Mouse (Mus musculus) layer of hippocampus, adult 9-11 months (tissue): ENCODE data around the gene Sez6l.
A peak's percentile ranks its signal among the peaks of the same experiment; 100 is the strongest.

Source experiments
- DNase-seq: peaks from one replicate; pipeline ENCODE4 v3.0.0; 2022

The Sez6l gene

DNA sequence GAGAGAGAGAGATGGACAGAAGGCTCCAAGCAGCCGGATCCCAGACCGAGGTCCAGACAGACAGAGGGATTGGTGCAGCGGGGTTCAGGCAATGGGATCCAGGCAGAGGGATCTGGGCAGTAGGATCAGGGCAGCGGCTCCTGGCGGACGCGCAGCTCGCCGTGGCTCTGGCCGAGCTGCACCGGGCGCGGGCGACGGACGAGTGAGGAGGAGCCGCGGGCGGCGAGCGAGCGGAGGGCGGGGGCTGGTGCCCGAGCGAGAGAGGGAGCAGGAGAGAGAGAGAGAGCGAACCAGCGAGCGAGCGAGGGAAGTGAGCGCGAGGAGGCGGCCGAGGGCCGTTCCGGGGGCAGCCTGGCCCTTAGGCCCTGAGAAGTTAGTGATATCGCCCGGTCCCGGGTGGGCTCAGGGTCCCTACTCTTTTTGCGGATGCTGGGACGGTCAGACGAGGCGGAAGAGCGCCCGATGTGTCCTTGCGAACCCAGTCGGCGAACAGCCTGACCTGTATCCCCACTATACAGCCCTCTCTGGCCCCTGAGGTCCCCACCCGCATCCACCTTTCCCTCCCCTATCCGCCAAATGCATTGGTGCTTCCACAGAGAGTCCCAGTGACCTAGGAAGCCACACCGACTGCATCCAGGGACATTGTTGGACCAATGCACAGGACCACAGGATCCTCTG lies at the start of gene Sez6l:
Gene Sez6l (minus strand): TSS at position 193 of the 678 bp plus-strand sequence.
- DNase-seq, result peak; percentile 77

DNA sequence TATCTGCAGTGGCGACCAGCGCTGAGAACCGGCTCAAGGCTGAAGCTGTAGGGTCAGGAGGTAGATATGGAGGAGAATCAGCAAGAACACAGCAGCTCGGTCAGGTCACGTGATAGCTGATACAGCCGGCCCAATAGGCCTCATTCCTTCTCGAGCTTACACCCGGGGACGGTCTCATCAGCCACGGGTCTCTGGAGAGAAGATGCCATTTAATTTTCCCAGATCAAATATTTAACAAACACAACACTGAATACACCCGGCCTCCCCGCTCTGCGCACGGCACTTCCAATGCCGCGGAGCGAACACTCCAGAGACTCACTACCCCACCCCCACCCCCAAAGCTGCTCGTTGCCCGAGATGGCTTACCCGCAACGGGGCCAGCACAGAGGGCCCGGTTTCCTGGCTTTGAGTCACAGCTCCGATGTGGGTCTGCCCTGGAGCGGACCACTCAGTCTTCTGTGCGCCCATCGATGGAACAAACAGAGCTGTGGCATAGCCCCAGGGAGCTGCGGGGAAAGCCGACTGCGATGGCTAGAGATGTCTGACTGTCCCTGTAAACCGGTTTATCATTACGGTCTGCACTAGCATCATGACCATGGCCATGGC lies 48.7 kb upstream of the Sez6l start:
- no peak for DNase-seq

DNA sequence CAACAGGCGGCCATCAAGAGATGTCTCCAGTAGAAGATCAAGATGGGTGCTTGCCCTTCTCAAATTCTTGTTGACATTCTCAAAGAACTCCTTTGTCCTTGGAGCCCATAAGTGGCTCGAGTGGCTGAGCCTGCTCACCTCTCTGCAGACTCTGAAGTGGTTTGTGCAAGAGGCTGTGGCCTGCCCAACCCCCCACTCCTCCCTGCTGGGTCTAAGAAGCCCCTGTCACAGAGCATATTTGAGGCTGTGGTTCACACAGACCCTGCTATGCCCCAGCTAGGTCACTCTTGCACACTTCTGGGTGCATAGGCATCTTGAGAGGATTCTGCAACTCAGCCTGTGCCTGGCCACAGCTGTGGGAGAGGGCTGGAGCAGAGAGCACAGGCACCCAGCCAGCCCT lies 46.0 kb upstream of the Sez6l start:
- DNase-seq, result no peak

DNA sequence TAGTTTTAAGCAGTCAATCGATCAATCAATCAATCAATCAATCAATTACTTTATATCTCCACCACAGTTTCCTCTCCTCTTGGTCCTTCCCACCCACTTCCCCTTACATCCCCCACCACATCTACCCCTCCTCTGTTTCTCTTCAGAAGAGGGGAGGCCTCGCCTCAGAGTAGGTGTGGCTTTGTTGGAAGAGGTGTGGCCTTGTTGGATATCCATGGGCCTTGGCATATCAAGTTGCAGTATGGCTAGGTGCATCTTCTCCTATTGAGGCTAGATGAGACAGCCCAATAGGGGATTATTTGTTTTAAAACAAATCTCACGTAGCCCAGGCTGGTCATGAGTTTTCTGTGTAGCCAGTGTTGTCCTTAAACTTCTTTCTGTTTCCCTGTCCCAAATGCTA lies 43.3 kb upstream of the Sez6l start:
- DNase-seq, result no peak

DNA sequence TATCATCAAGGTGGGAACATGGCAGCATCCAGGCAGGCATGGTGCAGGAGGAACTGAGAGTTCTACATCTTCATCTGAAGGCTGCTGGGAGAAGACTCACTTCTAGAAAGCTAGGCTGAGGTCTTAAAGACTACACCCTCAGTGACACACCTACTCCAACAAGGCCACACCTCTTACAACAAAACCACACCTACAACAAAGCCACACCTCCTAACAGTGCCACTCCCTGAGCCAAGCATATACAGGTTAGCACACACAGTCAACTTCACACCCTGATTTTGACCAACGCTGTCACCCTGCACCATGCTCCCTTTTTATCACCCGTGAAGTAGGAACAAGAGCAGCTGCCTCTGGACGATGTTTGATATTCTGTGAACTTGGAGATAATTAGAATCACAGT lies 42.4 kb upstream of the Sez6l start:
- DNase-seq, result no peak

DNA sequence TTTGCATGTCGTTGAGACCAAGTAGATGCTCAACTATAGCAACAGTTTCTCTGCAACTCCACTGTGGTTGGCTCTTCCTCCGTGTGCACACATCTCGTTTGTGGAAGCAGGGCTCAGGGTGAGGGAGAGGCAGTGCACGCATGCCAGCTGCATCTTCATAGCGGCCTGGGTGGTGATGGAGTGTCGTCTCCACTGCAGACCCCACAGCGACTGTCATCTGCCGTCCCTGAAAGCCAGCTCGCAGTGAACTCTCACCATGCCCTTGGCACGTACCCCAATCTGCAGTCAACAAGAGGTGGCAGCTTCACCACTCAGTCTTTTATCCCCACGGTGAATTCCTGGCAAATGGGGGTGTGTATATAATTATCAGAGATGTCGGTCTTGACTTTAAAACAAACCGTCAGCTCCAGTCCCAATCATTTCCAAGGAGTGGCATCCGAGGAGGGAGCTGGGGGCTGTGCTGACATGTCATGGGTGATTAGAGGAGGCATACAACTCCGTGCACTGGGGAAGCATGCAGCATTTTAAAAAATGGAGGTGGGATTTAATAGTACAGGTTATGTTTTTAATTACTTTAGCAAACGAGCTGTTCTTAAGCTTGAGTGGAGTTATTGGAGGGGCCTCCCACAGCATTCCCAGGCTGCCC lies 40.7 kb upstream of the Sez6l start:
- no peak for DNase-seq

DNA sequence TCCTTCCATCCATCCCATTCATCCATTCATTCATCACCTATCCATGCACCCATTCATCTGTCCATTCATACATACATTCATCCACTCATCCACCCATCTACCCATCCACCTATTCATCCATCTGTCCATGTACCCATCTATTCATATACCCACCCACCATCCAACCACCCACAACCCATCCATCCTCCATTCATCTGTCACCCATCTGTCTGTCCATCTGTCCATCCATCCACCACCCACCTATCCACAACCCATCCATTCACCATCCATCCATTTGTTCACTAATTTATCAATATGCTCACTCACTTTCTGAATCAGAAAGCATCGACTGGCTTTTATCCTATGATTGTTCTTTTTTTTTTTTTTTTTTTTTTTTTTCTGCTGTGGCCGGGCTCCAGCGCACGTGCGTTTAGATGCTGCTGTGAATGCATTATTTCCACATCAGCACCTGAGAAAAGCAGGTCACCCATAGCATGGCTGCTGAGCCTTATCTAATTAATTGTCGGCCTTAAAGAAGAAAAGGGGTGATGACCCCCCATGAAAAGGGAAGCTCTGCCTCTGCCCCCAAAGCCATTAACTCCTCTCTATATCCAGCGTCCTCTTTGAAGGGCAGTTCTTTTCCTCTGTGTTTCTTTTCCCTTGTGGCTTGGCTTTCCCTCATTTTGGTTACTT lies 39.1 kb upstream of the Sez6l start:
- DNase-seq, result peak; percentile 79

DNA sequence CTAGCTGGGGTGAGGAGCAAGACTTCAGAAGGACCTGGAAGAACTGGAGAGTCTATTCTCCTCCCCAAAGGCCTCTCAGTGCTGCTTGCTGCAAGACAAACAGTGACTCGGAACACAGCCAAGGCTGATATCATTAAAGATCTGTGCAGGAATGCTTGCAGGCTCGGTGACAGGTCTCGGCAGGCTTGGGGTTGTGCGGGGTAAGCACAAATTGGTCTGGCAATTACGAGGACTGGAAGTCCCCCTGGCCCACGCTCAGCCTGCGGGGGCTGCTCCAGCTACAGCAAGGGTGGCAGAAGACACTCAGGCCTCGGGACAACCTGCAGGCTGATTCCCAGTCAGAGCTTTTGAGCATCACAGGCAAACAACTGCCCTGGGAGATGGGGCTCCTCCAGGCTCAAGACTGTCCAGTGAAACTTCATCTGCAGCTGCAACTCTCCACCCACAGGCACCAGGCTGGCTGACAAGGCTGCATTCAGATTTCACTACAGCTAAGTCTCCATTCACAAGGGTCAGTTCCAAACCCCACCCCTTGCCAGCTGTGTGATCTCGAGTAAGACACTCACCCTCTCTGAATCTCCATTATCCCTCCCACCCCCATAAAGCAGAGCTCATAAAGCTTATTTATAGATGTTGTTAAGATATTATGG lies 31.0 kb upstream of the Sez6l start:
- no peak for DNase-seq

DNA sequence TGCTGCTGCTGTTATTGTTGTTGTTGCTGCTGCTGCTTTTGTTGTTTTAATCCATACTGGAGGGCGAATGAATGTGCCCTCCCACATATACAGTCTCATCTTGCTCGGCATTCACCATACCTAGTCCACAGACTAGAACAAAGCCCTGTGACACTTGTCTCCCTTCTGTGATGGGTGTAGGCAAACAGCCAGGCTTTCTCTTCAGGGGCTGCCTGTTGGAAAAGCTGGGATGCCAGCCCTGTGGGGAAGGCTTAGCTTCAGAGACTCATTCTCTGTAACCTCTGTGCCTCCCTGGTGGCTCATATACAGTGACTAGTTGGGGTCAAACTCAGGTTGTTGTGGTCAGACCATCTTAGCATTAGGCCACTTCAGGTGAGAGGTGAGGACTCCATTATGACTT lies 30.1 kb upstream of the Sez6l start:
- DNase-seq, result no peak

DNA sequence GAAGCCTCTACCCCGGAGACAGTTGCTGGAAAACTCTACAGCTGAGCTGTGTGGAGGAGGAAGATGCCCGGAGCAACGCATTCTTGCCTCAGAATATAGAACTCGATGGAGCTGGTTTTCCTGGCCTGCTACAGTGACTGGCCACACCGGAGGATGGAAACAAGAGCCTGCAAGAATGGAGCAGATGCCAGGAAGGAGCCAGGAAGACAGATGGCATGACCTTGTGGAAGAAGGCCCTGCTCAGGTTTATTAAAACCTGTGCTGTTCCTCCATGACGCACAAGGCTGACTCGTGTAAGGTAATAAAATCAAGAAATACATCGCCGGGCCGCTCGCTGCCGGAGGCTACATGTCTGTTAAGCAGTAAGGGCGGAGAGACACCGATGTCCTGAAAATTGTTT lies 28.4 kb upstream of the Sez6l start:
- no peak for DNase-seq

DNA sequence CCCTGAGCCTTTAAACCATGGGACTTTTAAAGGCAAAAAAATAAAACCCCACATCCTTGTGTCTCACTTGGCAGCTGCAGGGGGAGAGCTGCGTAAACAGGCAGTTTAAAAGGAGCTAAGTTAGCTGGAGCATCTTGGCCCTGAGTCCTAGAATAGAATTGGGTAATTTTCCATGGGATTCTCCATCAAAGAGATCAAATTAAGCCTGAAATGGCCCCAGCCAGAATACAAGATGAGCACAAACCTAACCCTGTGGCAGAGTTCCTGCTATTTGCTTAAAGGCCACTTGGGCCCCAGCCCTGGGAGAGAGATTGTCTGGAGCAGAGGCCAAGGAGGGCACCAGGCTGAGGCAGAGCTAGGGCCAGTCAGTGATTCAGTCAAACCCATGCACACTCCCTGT lies 27.3 kb upstream of the Sez6l start:
- peak; percentile 22 for DNase-seq

DNA sequence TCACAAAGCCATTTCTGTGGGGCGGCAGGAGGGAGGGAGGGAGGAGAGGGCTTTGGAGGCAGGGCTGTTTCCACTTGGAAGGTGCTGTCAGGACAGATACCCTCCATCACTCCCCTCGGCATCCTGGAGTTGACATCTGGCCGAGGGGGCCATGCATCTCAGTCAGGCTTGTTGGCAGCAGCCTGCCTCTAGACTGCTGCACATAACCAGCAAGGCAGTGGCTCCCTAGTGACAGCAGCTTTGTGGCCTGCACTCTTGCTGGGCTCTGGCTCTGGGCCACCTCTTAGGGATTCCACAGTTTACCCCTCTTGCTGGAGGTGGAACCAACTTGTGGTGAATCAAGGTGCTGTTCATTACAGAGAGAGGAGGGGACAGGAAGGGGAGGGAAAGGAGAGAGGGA lies 26.6 kb upstream of the Sez6l start:
- DNase-seq, result no peak

DNA sequence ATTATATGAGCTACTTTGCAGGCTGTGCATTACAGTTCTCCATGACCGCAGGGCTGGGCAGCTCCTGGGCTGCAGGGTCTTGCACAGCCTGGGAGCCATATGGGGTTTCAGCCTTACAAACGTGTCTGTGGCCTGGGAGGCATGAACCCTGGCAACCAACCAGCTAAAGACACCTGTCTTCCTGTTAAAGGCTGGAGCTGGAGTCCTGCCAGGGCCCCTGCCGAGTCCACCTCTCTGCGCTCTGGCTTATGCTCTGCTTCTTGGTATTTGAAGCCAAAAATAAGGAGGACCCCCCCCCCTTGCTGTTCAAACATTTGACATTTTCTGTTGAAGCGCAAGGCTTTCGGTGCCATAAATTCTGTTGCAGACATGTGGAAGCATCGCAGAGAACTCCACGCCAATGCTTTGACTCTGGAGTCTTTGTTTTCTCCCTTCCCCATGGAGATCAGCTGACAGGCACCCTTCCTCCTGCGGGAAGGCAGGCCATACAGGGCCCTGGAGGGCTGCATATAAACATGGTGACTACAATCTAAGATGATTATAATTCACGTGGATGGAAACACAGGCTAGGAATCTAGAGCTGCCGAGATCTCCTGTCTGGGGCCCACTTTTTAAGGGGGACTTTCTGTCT lies 23.4 kb upstream of the Sez6l start:
- DNase-seq, result no peak

DNA sequence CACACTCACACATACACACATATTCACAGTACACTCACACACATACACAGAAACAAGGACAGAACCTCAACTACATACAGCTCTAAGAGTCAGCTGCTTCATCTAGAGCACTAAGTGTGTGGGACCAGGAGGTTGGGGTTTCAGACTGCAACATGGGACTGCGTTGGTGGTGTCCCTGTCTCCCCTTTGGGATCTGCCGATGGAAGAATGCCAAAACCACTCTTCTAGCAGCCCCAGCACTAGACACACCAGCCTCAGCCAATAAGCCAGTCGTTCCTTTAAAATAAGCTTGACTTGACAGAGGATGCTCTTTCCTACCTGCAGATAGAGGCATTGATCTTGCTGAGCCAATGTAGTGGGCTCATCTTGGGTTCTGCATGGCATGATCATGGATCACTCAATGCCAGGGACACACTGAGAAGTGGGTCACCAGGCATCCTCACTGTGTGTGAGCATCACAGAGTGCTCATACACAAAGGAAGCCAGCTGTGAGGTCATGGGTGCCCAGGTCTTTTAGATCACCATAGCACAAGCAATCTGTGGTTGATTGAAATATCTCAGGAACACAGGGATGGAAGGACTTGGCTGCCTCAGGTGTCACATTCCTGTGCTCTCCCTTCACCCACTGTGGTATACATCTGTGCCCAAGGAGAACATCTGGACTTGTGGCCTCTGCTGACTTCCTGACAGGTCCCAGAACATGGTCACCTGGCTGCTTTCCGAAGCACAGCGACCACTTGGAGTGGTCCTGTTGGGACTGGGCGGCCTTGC lies 22.7 kb upstream of the Sez6l start:
- no peak for DNase-seq

DNA sequence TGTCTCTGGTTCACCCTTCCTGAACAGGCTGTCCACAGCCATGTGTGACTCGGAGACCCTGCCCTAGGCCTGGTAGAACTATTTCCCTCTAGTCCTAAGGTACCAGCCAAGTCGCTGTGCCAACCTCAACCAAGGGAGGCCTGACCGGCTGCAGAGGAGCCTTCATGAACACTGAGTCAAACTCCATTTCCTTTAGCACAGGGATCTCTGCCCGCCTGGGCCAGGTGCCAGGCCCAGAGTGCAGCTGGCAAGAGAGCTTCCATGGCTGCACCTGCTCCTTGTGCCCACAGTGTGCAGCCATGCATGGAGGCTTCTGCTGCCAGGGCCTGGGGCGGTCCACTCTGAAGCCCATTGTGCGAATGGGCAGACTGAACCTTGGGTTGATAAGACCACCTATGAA lies 20.9 kb upstream of the Sez6l start:
- DNase-seq, result peak; percentile 64

DNA sequence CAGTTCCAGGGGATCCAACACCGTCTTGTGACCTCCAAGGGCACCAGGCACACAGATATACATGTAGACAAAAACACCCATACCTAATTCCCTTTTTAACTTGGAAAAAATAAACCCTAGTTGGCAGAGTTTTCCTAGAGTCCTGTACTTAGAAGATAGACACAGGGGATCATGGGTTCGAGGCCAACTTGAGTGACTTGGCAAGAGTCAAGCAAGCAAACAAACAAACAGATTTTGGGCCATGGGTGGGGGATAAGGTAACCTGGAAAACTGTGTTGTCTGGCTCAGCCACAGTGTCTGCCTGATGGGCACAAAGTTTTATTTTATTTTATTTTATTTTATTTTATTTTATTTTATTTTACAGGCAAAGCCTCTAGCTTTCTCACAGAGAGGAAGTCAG lies 20.3 kb upstream of the Sez6l start:
- no peak for DNase-seq

DNA sequence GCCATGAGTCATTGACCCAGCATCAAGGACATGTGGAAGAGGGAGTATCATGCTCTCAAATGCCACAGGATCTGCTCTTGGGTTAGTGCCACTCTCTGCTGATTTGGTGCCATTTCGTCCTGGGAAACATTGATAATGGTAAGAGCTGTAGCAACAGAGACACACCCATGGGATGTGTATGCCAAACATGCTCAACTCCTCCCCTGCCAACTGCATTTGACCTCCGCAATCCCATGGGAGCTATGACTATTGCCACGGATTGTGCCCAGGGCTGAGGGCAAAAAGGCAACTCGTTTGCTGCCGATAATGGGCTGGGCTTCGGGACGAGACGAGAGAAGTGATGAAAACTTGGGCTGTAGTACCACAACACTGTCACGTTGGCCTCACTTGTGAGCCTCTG lies 19.7 kb upstream of the Sez6l start:
- DNase-seq, result no peak

DNA sequence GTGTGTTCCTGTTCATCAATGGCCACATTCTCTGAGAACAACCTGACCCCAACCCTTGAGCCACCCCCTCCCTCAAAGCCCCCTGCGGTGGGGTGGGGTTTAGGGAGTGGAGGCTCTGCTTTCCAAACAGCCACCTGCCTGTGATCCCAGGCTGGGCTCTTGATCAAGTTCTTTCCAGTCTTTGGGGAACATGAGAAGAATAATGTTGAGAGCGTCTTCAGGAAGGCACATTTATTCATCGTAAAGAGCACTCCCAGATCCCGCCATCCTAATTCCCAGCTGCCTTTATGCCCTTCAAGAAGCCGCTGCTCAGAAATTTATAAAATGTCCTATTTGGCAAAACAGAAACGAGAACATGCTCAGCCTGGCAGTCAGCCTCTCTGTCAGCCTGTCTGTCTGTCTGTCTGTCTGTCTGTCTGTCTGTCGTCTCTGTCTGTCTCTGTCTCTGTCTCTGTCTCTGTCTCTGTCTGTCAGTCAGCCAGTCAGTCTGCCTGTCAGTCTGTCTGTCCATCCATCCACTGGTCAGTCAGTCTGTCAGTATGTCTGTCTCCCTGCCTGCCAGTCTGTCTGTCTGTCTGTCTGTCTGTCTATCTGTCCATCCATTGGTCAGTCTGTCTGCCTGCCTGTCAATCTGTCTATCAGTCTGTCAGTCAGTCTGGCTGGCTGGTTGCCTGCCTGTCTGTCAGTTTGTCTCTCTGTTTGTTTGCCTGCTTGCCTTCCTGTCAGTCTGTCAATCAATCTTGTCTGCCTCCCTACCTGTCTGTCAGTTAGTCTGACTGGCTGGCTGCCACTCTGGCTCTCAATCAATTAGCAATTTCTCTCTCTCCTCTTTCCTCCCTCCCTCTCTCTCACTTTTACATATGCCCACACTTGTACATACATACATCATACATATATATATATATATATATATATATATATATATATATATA lies 19.0 kb upstream of the Sez6l start:
- DNase-seq, result no peak

DNA sequence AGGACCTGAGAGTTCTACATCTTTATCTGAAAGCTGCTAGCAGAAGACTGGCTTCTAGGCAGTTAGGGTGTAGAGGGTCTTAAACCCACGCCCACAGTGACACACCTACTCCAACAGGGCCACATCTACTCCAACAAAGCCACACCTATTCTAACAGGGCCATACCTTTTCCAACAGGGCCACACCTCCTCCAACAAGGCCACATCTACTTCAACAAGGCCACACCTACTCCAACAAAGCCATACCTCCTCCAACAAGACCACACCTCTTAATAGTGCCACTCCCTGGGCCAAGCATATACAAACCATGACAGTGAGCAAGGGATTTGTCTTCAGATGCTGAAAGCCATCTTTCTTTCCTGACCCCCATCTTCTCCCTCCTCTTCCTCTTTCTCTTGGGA lies 14.7 kb upstream of the Sez6l start:
- DNase-seq, result no peak

DNA sequence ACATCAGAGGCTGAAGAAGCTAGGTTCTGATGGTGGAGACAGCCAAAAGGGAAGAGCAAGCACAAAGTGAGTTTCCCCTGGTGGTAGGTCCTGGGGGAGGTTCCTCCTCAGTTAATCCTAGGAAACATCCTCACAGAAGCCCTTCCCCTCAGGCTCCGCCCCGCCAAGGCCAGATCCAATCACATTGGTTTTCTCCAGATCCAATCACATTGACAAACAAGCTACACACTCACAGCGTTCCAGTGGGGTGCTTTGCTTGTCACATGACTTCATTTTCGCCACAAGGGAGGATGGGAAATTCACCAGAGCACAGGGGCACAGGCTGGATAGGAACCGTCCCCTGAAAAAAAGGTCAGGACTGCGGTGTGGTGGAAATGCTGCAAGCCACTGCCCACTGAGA lies 9.1 kb upstream of the Sez6l start:
- DNase-seq, result no peak

DNA sequence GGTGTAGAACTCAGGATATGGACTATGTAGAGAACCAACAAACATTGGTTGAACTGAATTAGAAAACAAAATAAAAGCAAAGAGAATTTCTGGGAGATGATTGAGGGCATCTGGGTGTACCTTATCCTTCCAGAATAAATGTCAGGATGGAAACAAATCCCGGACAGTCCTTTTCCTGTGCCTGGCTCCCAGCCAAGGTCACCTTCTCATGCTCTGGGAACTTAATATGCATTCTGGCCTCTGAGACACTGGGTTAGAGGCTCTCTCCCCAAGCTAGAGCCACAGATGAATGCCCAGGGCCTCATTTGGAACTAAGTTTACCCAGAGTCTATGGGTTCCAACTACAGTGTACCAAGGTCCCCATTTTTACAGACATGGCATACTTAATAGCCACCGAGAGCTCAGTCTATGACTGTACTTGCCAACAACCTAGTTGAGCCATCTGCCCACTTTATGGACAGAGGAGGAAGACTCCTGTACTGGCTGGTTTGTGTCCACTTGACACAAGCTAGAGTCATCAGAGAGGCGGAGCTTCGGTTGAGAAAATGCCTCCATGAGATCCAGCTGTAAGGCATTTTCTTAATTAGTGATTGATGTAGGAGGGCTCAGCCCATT lies 7.3 kb upstream of the Sez6l start:
- DNase-seq, result no peak
